Mouse (Mus musculus) testis, postnatal 10 days (tissue): ENCODE results near the gene Lyg1.
A peak's percentile ranks its signal among the peaks of the same experiment; 100 is the strongest.
"Not testable (repeated sequence)": the region's sequence is repeated elsewhere in the genome, so short reads cannot be mapped to it uniquely, and the experiment has no call there.

Source experiments
- DNase-seq: peaks from one replicate; pipeline ENCODE4 v3.0.0; 2021; ENCODE audit warnings: low spot score

Lyg1 gene

DNA sequence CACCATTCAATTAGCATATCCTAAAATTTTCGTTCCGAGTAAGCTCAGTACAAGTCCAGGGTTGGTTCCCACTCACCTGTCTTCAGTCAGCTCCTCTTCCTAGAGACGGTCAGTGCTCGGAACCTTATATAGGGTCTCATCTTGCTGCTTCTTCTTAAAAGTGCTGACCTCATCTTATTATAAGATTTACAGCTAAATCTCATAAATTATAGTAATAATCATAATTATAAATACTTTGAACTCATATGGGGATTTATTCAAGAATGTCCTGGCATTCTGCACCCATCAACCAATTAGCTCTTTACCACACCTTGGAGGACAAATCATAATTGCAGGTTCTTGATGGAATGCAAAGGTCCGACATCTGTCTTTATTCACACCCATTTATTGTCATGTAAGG, at the start of gene Lyg1:
Lyg1 (minus strand) TSS at position 101 of the 400 bp plus-strand sequence.
- DNase-seq = no peak

DNA sequence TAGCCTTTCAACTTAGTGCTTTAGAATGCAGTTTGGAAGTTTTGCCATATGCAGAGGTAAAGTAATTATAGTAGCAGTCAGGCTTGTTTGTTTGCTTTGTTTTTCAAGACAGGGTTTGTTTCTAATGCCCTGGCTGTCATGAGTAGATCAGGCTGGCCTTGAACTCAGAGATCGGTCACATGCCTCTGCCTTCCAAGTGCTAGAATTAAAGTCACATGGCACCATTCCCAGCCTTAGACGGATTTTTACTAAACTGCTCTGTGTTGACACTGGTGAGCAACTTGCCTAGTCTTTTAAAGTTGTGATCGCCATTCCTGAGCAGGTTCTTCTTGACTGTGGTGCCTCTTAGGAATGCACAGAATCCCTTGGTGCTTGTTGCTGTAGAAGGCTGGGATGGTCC, 49.2 kb upstream of the Lyg1 start:
- no peak for DNase-seq

DNA sequence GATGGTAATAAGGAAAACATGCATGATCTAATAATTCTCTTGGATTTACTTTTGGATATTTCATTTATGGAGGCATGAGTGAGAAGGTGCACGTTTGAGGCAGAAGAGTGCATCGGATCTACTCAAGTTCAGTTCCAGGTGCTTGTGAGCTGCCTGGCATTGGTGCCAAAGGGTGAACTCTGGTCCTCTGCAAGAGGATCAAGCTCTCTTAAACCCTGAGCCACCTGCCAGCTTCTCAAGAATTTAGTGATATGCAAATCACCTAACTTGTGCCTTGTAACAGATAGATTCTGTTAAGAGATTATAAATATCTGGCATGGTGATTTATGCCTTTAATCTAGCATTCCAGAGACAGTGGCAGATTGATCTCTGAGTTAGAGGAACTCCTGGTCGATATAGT, 45.5 kb upstream of the Lyg1 start:
- DNase-seq = no peak

DNA sequence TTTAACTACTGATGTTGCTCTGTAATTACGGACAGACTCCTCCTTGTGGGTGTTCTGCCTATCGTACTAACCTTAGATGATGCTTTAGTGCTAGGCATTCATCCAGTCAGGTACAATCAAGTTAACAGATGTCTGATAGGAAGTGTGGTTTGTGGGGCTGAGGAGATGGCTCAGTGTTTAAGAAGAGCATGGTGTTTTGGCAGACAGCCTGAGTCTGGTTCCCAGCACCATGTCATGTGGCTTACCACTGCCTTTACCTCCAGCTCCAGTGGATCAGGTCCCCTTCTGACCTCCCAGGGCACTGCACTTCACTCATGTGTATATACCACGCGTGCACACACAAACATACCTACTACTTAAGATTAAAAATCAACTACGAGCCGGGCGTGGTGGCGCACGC, 44.4 kb upstream of the Lyg1 start:
- DNase-seq = no peak

DNA sequence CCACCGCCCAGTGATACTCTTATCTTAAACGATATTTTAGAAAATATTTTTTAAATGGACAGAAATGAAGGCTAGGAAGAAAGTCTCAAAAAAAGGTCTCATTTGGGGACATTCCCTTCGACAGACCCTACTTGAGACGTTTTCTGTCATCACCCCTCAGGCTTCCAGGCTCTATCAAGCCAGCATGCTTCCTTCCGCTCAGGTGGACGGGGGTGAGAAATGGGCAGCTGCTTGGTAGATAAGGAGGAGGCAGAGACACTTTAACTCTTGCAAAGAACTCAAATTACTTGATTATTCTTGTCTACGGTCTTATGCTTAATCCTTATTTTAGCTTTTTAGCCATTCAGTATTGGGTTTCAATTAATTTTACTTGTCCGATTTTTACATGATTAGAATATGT, 43.3 kb upstream of the Lyg1 start:
- no peak for DNase-seq

DNA sequence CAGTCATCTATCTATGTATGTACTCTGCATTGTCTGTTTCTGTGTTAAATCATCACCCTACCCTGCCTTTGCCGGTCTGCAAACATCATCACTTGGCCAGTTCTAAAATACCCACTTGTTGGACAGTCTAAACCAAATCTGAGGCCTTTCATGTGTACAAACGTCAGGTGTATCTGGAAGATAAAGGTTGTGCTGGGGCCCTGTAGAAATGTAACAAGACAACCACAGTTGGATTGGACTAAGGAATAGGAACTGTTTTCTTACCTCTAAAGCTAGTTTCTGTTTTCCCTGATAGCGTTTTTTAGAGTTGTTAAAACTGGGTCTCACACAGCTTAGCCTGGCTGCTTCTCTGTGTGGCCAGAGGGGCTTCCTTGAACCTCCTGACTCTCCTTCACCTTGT, 42.0 kb upstream of the Lyg1 start:
- DNase-seq = no peak

DNA sequence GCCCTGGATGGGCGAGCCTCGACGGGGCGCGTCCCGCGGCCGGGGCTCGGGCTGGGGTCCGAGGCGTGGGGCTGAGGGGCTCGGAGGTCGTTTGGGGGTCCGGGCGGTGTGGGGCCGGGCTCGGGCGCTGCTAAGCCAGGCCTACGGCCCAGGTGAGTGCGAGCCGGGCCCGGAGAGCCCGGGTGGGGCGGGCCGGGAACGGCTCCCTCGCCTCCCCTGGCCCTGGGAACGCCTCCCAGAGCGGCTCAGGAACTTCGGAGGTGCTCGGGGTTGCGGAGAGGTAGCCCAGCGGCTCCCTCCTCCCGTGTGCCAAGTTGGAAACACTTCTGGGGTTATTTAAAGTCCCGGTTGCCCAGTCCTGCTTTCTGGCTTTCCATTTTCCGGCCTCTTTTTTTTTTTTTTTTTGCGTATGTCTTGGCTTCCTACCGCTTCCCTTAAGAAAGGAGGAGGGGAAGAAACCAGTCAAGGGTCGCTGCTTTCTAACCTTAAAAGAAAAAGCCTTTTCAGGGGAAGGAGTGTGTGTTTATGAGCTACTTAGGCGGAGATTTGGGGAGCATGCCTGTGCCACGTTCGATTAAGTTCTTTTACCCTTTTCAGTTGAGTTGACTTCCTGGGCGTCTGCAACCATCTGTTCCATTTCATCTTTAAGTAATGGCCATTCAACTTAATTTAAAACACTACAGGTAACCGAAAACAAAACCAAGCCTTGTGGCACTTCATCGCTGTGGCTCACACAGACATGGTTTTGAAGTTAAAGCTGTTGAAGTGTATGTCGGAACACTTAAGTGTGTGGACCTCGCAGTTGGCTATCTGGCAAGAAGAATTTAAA, 41.0 kb upstream of the Lyg1 start:
- DNase-seq = no peak

DNA sequence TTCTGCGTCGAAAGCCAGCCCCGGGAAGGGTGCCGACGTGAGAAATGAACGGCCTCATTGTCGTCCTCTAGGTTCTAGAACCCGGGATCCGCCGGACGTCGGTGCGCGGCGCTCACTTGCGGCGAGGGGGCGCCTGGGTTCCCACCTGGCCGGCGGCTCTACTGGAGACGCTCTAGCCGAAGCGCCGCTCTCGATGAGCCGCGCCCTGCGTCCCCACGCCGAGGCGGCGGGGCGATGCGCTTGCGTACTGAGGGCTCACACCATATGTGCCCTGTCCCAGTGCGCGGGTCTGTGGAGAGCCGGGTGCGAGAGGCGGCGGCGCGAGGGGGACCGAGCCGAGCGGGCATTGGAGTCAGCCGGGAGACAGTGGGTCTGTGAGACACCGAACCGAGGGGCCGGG, 40.3 kb upstream of the Lyg1 start, which contains the start of the genes Txndc9 and Eif5b:
Txndc9 (minus strand) TSS at position 27 of the 400 bp plus-strand sequence.
Eif5b (plus strand) TSS at position 144 of the 400 bp plus-strand sequence.
- DNase-seq = peak; percentile 94

DNA sequence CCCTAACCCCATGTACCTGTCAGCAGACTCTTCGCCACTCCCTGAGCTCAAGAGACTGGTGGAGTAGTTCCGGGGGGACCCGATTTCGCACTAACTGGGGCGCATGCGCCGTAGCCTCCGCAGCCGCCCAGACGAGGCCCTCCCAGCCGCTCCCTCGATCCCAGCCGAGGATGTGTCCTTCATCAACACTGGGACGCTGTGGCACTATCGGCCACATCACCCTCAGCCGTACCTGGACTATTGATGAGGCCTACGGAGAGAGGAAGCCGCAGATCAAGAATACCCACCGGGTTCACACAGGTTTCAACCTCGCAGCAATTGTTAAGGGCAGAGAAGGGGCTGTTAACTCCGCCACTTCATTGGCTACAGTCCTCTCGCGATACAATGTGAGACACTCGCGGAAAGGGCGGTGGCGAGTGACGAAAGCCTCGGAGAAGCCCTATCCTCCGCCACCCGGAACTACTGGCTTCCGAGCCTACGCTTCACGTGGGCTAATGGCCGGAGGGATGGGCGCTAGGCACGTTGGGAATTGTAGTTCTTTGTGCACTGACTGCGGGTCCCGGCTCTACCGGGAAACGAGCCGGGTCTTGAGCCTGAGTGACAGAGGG, 39.4 kb upstream of the Lyg1 start:
- DNase-seq = peak; percentile 93

DNA sequence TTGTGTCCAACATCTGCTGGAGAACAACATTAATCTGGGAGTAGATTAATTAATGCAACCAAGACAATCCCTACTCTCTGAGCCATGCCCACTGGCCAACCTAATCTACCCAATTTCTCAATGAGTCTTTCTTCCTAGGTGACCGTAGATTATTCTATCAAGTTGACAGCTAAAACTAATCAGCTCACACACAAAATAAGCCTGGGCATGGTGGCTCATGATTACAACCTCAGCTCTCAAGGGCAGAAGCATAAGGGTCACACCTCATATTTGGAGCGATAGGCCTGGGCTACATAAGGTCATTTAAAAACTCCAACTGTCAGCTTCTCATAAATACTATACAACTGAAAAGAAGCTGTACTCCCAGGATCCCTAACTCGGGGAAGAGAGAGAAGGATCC, 38.7 kb upstream of the Lyg1 start:
- no peak for DNase-seq

DNA sequence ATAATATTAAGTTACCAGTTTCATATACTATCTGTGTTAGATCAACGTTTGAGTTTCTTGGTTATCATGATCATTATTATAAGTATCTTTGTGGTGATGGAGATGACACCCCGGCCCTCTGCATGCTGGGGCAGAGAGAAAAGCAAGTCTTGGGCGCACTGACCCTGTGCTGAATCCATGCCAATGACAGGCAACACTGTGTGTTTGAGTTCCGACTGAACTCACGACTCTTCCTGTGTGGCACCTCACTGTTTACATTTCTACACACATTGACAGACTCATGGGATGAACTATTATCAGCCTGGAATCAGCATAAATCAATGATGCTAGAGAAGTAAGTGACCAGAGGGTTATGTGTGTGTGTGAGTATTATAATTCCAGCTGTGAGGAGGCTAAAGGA, 30.3 kb upstream of the Lyg1 start:
- no peak for DNase-seq

DNA sequence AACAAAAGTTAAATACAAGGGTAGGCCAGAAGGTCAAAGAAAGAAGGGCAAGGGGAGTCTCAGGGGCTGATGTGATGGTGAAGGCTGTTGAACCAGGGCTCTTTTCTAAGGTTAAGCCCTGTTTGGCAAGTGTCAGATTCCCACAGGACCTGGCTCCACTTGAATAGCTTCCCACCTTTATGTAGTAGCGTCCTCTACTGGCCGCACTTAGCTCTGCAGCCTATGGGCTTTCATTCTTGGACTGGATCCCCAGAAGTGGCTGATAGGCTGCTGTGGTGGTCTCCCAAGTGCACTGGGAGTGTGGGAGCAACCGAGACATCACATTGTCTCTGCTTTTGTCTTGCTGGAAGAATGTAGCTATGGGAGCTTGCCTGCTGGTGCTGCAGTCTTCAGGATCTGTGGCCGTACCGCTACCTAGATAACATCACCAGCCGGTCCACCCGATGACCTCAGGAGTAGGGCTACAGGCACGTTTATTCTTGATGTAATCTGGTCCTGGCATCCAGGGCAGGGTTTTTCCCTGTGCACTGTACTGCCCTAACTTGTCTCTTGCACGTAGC, 28.3 kb upstream of the Lyg1 start:
- peak; percentile 69 for DNase-seq

DNA sequence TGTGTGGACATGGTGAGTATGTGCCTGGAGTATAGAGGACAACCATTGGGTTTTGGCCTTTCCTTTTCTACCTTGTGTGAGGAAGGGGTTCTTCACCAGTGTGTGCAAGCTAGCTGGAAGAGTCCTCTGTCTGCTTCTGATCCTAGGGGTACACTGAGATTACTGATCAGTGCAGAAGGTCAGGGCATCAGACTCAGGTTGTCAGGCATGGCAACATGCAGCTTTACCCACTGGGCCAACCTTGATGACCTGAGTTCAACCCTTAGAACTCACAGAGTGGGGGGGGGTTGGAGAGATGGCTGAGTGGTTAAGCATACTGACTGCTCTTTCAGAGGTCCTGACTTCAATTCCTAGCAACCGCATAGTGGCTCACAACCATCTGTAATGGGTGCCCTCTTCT, 26.8 kb upstream of the Lyg1 start:
- DNase-seq = no peak

DNA sequence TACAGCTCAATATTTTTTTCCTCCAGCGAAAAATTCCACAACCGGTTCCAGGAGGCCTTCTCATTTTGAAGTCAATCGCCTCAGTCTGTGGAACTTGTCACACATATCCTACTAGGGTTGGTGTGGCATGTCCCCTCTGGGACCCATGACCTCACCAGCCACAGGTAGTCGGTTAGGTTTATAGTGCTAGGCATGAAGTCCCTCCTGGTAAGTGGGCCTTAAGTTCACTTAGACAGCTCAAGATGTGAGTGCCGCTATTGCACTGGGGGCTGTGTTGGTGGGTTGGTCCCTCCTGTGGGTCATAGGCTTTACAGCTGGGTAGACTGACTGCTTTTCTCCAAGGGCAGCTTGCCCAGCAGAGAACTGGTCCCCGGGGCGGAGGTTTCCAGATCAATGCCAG, 19.7 kb upstream of the Lyg1 start:
- no peak for DNase-seq

DNA sequence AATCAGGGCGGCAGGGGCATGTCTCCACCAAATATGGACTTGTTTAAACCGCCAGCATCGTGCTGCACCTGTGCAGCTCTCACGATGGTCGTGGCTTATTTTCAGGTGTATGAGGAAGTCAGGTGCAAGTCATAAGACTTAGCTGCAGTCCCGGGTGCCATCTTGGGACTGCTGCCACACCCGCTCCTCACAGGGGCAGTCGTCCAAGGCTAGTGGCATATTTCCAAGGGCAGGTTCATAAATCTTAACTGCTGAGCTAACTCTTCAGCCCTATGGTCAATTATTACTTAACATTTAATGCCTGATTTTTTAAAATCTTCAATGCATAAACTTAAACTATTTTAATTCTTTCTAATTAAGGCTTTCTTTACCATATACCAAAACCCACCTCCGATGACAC, 19.1 kb upstream of the Lyg1 start:
- not testable (repeated sequence) for DNase-seq

DNA sequence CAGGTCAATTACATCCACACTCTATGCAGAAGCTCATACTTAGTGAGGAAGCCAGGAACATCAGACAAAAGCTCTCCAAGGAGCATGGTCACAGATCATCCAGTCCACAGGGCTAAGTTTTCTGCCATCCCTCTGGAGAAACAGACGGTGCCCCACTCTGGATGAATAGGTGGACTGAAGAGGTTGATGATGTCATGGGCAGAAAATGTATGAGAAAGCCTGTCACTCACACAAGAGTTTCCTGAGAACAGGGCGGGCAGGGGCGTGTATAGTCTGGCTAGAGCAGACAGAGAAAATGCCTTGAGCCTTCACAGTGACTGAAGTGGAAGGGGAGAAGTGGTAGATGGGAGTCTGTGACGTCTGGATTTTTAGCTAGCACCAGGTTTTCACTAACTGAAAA, 14.0 kb upstream of the Lyg1 start:
- DNase-seq = no peak

DNA sequence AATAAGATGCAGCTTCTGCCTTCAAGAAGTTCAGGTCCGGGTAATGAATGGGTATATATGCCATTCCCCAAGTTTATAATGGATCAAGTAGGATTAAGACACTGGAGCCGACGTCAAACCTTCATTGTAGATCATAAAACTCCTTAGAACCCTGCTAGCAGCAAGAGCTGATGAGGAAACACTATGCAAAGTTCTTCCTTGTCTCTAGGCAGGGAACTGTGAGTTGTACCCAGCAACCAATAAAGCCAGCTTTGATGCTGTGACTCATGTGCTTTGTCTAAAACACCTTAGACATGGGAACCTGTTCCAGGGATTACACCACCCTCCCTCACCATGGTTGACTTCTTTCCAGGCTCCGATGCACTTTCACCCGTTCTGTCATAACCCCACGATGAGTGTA, 11.2 kb upstream of the Lyg1 start:
- DNase-seq = no peak

DNA sequence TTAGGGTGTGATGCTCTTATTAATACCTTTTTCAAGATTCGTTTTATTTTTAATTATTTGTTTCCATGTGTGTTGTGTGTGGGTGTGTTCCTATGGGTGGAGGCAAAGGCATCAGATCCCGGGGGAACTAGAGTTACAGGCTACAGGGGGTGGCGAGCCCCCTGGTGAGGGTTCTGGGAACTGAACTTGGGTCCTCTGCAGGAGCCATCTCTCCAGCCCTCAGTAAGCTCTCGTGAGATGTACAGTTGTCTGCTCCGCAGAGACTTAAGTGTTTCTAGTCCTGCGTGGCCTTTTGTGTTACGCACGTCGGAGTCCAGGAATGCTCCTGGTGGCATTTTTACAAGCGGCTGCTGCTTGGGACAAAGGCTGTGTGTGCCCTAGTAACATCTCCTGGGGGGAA, 8.0 kb upstream of the Lyg1 start:
- DNase-seq = no peak

DNA sequence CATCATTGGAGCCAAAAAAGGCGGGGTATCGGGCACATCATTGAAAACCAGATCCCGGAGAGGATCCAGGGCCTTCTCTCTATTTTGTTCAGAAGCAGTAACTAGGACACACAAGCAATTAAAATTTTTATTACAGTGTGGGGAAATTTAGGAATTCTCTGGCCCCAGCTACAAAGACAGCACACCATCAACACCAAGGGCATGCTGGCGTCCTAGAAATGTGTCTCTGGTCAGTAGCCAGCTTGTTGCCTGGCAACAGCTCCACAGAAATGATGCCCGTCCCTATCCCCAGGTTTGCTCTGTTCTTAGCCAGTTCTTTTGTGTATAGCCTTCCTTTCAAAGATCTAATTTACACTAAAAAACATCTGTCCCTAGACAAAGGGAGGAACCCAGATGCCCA, 1.9 kb upstream of the Lyg1 start:
- no peak for DNase-seq

DNA sequence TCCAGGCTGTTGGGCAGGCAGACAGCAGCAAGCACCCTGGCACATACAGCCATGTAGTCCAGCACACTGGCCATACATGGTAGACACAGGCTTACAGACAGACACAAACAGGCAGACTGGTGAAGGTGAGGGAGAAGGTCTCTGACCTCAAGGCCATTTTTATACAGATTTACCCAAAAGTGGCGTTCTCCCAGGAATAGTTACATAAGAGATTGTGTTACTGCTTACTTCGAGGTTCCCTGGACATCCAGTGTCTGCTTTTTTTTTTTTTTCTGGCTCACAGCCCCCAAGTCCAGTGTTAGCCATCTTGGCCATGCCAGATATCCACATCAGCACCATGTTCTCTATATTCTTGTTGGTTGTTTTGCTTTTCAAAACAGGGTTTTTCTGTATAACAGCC, 957 bp upstream of the Lyg1 start:
- DNase-seq = no peak

DNA sequence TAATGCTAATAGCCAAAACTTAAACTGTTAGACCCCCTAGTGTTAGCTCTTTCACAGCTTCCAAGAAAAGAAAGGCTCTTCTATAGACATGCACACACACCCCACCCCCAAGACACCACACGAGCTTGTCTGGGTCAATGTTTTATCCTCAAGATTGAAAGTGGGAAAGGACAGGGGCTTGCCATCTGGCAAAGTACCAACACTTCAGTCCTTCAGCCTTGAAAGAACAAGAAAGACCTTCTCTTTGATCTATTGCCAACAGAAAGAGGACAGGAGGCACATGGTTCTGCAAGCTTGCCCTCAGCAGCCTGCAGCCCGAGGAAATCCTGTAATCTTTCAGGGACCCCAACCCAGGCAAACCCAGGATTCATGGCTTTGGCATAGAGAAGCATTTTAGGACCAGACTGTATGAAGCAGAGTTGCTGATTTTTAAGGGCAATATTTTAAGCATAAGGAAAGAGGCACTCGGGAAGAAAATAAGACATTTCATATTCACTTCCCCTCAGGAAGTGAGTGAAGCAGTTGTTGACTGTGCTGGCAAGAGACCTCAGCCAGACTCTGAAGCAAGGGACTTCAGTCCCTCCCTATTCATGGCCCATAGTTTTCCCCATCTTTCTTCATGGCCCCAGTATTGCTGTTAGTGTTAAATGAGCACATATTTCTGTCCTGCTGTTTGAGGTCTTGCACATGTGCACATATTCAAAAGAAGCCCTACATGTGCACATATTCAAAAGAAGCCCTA, 698 bp downstream of the Lyg1 start:
- DNase-seq = no peak

DNA sequence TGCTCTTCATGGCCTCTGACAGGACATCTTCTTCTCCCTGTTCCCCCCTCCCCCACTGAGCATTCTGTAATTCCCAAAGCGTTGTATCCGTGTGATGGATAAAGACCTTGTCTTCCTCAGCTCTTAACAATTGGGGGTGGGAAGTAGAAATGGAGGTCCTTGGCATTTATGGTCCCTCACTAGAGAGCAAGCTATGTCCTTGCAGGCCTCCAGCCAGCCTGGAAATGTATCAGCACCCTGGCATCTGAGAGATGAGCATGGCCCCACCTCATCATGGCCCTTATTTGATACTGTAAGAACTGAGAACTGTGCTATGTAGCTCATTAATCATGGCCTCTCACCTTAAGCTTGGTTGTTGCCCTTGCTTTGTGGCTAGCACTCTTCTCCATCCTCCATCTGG, 2.3 kb downstream of the Lyg1 start:
- no peak for DNase-seq

DNA sequence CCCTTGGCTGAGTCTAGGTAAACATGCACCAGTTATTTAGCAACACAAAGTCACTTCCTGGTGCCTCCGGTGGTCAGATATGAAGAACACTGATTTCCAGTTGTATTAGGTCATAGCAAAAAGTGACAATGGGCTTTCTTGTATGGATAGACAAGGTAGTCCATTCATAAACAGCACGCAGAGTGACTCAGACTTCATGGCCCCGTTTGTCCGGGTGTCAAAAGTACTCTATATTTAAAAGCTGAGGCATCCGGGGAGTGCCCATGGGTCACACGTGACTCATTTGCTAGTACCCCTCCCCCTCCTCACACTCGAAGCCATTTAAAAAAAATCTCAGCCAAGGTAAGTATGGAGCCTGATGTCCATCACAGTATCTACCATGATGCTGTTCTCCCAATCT, 2.8 kb downstream of the Lyg1 start:
- no peak for DNase-seq
